Mouse (Mus musculus) activated CD4-positive, CD25-positive, alpha-beta regulatory T cell, adult 4 months (primary cell): Measurements from ENCODE around the gene Epb41l4b. TPM values are rescaled to one million over a fixed set of nuclear protein-coding genes. Genes with fewer than 3 reads are reported as not detected.

Experiments used
- ATAC-seq: one replicate; pipeline ENCODE4 v1.8.0; 2017
- polyA plus RNA-seq, 2 experiments: library from polyadenylated mRNA; unstranded; fragments of 100-300 nt; shearing (Covaris generic); gene quantifications; one replicate each; pipeline ENCODE4 v1.2.1; 2017

Epb41l4b gene
- polyA plus RNA-seq, 2 experiments from 2014 or later = not detected

- no peak for ATAC-seq
These were observed 132.8 kb downstream of the Epb41l4b start for GRCm38 (mm10) chr4:57010425-57010824.

GRCm38 (mm10) chr4:57007717-57008116 is 135.5 kb downstream of the Epb41l4b start:
- no peak for ATAC-seq

- ATAC-seq = no peak
These were observed 138.2 kb downstream of the Epb41l4b start for GRCm38 (mm10) chr4:57005011-57005410.

DNA sequence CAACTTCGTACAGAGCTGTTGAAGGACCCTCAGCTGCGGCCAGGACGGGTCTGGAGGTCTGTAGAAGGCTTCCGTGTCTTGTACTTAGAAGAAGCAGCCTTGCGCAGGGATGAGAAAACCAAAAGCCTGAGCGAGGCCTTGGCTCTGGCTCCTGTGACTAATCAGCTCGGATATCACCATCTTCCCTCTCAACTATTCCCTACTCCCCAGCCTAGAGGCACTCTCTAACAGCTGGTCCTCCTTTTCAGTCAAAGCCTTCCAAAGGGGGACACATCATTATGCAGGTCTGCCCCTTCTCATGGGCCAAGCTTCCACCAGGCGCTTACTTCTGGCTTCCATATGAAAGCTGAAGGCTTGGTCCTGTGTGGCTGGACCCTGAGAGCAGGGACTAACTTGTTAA is 139.4 kb downstream of the Epb41l4b start:
- no peak for ATAC-seq

GRCm38 (mm10) chr4:57002751-57003150 is 140.5 kb downstream of the Epb41l4b start:
- ATAC-seq = no peak

DNA sequence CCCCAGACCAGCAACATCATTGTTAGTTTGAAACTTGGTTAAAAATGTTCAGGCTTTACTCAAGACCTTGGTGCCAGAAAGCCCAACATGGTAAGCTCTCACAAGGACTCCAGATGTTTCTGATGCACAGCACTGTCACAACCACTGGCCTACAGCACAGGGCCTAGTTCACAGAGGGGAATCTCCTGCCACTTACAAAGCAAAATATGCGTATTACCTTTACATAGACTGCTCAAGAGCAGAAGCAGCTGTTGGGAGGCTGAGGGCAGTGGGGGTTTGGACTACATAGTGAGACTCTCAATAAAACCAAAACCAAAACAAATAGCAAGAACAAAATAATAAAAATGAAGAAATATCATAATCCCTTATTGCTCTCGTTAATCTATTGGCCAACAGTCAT is 141.8 kb downstream of the Epb41l4b start:
- no peak for ATAC-seq

DNA sequence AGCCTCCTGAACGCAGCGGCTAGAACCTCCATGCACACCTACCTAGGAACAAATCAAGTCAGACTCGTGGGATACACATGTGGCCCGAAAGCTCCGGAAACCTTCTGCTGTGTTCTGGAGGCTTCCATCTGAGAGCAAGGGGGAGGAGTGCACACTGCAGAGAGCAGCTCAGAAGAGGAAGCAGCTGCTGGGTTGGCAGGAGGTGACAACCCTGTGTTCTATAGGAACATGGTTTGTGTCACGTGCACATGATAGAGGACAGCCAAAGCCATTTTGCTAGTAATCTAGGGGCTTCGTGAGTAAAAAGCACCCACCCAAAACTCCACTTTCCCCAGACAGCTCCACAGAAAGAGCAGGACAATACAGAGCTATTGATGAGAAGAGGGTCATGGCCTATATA is 149.9 kb downstream of the Epb41l4b start:
- ATAC-seq = no peak

DNA sequence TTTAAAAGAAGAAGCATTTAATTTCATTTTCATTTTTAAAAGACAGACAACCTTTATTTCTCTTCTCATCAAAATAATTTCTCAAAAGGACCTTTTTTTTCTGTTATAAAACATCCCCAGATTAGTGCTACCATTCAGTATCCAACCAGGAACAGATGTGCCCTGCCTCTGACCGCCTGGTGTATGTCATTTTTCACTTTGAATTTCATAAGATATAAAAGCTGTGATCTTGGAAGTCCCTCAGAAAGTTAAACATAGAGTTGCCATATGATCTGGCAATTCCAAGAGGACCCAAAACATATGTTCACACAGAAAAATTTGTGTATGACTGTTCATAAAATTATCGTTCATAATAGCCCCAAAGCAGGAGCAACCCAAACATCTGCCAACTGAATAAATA is 151.3 kb downstream of the Epb41l4b start:
- ATAC-seq = no peak

- ATAC-seq = no peak
These were observed 153.0 kb downstream of the Epb41l4b start, which contains the start of gene Frrs1l for GRCm38 (mm10) chr4:56990215-56990584. Gene Frrs1l, minus strand, starts transcription at chr4:56990391.

- no peak for ATAC-seq
These were observed 153.6 kb downstream of the Epb41l4b start for GRCm38 (mm10) chr4:56989431-56990214.

GRCm38 (mm10) chr4:56965586-56966179 is 177.6 kb downstream of the Epb41l4b start:
- no peak for ATAC-seq

DNA sequence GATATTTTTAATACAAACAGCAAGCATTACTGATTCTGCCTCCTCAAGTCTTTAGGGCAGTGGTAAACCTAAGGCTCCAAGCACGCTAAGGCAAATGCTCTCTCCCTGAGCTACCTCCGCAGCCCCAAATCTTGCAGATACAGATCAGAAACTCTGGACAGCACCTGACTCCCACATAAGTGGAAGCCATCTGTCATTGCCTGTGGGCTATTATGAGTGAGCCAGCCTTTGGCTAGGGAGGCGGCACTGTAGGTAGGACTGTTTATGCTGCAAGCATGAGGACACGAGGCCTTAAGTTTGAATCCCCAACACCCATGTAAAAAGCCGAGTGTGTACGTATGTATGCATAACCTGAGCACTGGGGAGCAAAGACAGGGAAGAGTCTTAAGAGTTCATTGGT is 179.6 kb downstream of the Epb41l4b start:
- no peak for ATAC-seq

GRCm38 (mm10) chr4:56961320-56961925 is 181.8 kb downstream of the Epb41l4b start:
- no peak for ATAC-seq

DNA sequence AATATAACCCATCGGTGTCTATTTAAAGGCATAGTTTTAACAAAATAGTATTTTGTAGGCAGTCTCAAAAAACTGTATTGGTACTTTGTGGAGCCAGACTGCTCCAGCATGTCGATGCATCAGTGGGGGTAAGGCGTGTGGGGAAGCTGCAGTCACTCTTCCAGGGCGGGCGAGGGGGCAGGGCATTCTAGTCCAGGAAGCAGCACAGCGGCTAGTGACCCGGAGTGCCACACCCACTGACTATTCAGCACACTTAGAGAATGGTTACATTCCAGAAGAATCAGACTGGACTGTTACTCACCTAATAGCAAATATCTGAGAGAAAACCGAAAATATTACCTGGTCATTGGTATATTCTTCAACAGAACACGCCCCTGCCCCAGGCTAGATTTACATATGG is 185.7 kb downstream of the Epb41l4b start:
- no peak for ATAC-seq

DNA sequence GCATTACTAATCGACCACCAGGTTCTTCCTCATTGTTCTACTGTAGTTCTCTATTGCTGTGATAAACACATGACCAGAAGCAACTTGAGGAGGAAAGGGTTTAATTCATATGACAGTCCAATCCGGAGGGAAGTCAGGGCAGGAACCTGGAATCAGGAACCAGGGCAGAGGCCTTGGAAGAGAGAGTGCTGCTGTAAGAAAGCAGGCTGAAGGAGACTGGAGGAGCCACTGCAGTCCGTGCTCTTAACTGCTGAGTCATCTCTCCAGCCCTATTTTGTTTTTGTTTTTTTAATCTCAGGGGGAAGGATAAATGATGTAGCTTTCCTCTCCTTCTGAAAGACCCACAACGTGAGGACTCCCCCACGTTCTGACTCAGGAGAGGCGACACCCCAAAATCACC is 190.0 kb downstream of the Epb41l4b start:
- no peak for ATAC-seq

- no peak for ATAC-seq
These were observed 191.5 kb downstream of the Epb41l4b start for GRCm38 (mm10) chr4:56951701-56952100.

DNA sequence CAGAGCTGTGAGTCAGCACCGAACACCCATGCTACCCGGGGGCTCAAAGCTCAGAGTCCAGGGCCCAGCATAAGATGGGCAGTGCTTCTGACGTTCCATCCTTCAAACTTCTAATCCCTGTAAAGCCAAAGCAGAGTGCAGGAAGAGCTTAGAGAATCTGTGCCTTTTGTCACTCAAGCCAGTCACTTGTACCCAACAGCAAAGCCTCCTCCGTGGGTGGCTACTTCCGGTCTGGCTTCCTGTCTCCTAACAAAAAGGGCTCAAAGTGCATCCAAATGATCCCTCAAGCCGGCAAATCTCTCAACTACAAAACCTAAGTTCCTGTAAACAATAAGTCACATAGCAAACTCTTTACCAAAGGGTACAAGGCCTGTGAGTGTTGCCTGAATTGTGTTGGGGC is 193.7 kb downstream of the Epb41l4b start:
- no peak for ATAC-seq

GRCm38 (mm10) chr4:56946641-56947640 is 196.3 kb downstream of the Epb41l4b start, which contains the start of gene Tmem245:
Gene Tmem245, minus strand, starts transcription at chr4:56947437.
- peak; percentile 92 for ATAC-seq

GRCm38 (mm10) chr4:56946180-56946579 is 197.1 kb downstream of the Epb41l4b start:
- no peak for ATAC-seq

- ATAC-seq = no peak
These were observed 199.0 kb downstream of the Epb41l4b start for GRCm38 (mm10) chr4:56944286-56944685.

DNA sequence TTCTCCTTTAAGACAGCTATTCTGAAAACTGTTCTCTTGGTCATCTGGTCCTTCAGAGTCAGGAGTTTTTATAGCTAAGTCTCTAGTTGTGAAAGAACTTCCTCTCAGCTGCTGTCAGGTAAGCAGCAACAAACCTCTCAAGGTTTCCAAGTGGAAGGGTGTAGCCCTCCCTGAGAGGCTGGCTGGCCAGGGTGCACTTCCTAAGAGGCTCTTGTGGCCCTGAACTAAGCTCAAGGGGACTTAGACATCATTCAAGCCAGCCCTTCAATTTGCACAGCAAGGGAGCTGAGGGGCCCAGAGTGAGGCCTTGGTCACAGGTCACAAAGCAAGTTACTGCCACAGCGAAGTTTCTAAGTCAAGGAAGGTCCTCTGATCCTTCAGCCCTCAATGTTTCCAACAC is 200.0 kb downstream of the Epb41l4b start:
- no peak for ATAC-seq

DNA sequence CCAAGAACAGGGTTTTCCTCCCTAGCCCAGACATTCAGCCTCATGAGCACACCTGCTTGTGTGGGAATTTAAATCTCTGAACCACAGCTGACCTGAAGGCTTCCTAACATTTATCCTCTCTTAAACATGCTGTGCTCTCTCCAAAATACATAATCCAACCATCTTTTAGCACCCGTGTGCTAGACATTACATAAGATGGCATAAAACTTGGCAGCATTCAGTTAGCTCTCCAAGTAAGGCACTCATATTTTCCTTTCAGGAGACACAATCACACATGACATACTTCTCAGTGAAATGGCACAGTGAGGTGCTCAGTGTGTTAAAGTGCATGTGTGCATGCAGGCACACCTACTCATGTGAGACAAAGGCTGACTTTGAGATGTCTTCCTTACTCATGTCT is 200.7 kb downstream of the Epb41l4b start:
- ATAC-seq = no peak
